Mouse (Mus musculus): ENCODE results near the gene Tmem229b. TPM values are rescaled to one million over a fixed set of nuclear protein-coding genes. Genes with fewer than 3 reads are reported as not detected.
"Not testable (repeated sequence)": the region's sequence is repeated elsewhere in the genome, so short reads cannot be mapped to it uniquely, and the experiment has no call there.

Gene Tmem229b
- polyA plus RNA-seq, 1 experiment from 2014 or later, result 3.8 TPM

DNA sequence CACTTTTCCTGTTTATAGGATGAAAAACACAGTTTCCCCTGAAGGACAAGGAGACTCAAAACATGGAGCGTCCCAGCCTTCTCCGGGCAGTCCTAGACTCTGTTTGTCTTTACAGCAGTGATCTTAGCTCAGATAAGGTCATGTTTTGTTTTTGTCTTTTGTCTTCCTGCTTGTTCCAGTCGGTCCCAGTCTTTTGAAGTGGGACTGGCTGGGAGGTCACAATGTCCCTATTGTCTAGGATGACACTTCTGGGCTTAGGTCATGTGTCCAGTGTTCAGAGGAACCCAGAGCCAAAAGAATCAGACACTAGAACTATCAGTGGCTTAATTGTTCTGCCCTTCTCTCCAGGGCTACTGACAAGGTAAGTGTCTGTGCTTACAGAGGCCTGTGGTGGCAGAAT lies 27.9 kb upstream of the Tmem229b start:
- Histone ChIP-seq H3K4me3 (no peak overlapping the region), H3K36me3 (replicated peaks) (no peaks in the 10 kb centered on the region), H3K9me3 (no peaks in the 10 kb centered on the region), H3K27ac (replicated peaks) (no peak overlapping the region), H3K4me1 (peaks cover 3% of the 10 kb centered on the region; the same call in 1 of the 2 replicates), H3K27me3 (replicated peaks; ENCODE audit: low read depth, poor library complexity, severe bottlenecking) (peaks cover 5% of the 10 kb centered on the region; the same call in 1 of the 2 replicates)
- no peak for DNase-seq (ENCODE audit: low spot score)
- 15% methylated on average over 3 of the region's 3 CpGs for WGBS

DNA sequence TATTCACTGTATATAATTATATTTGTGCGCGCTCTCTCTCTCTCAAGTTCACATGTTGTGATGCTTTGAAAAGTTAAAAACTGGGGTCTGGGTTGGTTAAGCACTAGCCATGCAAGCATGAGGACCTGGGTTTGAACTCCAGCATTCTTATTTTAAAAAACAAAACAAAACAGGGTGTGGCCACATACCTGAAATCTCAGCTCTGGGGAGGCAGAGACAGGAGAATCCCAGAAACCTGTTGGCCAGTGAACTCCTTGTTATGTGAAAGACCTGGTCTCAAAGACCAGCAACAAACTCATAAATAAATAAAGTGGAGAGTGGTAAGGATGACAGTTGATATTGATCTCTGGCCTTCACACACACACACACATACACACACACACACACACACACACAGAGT lies 26.9 kb upstream of the Tmem229b start:
- no peaks in the 10 kb centered on the region for H3K9me3 ChIP-seq

DNA sequence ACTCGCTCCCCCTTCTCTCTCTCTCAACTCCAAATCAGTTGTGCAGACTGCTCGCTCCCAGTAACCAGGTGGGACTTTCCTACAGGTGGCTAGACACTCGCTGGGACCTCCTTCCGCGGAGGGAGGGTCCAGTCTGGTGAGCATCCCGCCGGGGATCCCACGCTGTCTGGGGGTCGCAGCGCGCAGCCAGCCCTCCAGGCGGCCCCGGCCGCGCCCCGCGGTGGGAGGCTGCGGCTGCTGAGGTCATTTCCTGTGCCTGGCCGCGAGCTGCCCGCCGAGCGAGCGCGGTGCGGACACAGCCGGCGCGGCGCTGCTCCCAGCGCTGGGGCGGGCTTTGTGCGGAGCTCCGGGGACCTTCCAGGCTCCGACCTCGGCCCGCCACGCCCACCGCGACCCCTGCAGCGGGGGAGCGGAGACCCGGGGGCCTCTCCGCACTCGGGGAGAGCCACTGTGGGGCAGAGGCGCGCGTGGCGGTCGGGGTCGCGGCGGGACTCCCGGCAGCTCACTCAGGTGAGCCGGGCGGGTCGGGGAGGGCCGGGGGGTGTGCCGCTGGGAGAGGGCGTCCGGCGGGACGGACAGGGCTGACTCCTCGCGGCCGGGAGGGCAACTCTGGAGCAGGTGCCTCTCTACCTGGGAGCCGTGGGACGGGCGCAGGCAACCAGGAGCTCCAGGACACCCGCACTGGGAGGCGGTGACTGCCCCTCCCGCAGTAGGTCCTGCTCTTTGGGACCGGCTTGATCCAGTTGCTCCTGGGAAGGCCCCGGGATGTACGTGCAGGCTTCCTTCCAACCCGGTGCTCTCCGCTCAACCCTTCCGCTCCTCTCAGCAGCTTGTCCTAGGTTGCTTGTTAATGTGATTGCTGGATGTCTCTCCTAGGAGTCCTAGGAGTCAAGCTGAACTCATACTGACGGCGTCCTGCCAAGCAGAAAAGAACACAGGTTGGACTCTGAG lies 21.8 kb upstream of the Tmem229b start, which contains the start of gene Plekhh1:
Gene Plekhh1, plus strand, starts transcription at position 253 of the 951 bp plus-strand sequence.
- peak; percentile 87 for DNase-seq (ENCODE audit: low spot score)
- no peaks in the 10 kb centered on the region for H3K36me3 ChIP-seq (replicated peaks)
- peak within 1 kb of the TSS; percentile 95 for H3K27ac ChIP-seq (replicated peaks)
- peaks cover 15% of the 10 kb centered on the region; the same call in 1 of the 2 replicates for H3K27me3 ChIP-seq (replicated peaks; ENCODE audit: low read depth, poor library complexity, severe bottlenecking)
- peaks cover 29% of the 10 kb centered on the region for H3K4me1 ChIP-seq
- under 1% methylated on average over 80 of the region's 80 CpGs for WGBS
- H3K4me3 ChIP-seq, result peak within 1 kb of the TSS; percentile 93
- H3K9me3 ChIP-seq, result no peaks in the 10 kb centered on the region

More for the DNA sequence above, 26.9 kb upstream of the Tmem229b start:
- no peak for DNase-seq (ENCODE audit: low spot score)
- H3K36me3 ChIP-seq (replicated peaks), result no peaks in the 10 kb centered on the region
- H3K4me1 ChIP-seq, result peaks cover 9% of the 10 kb centered on the region
- WGBS, result 97% methylated on average over 2 of the region's 2 CpGs
- H3K27ac ChIP-seq (replicated peaks), result no peak overlapping the region
- peaks cover 15% of the 10 kb centered on the region; the same call in 1 of the 2 replicates for H3K27me3 ChIP-seq (replicated peaks; ENCODE audit: low read depth, poor library complexity, severe bottlenecking)
- H3K4me3 ChIP-seq, result no peak overlapping the region

DNA sequence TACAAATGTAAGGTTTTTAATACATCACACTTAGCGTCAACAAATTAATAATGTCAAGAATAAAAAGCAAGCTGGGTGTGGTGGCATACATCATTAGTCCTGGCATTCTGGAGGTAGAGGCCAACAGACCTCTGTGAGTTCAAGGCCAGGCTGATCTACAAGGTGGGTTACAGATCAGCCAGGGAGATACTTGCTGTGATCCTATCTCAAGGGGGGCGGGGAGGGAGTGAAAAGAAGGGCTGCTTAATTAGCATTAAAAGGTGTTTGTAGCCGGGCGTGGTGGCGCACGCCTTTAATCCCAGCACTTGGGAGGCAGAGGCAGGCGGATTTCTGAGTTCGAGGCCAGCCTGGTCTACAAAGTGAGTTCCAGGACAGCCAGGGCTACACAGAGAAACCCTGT lies 20.1 kb upstream of the Tmem229b start:
- H3K27me3 ChIP-seq (replicated peaks; ENCODE audit: low read depth, poor library complexity, severe bottlenecking), result peaks cover 15% of the 10 kb centered on the region; the same call in 1 of the 2 replicates
- not testable (repeated sequence) for H3K27ac ChIP-seq (replicated peaks); H3K36me3 ChIP-seq (replicated peaks); DNase-seq (ENCODE audit: low spot score); H3K4me3 ChIP-seq; H3K9me3 ChIP-seq
- WGBS, result 88% methylated on average over 8 of the region's 8 CpGs
- peaks cover 32% of the 10 kb centered on the region for H3K4me1 ChIP-seq

DNA sequence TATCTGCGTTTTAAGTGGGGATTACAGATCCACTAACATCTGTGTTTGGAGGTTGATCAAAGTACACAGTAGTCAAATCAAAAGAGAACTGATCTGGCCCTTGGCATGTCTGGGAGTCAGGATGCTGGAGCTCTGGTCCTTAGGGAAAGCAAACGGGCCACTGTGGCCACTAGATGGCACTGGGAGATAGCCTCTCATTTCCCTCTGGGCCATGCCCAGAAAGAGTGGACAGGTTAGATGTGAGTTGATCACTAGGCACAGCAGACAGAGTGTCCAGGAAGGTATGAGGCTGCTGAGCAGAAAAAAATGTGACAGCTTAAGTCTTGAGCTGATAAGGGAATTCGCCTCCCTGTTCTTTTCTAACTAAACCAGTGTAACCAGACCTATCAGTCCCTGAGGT lies 15.5 kb upstream of the Tmem229b start:
- Histone ChIP-seq H3K27ac (replicated peaks) (no peak overlapping the region), H3K4me1 (peaks cover 14% of the 10 kb centered on the region; the same call in 1 of the 2 replicates), H3K9me3 (no peaks in the 10 kb centered on the region), H3K4me3 (no peak overlapping the region), H3K36me3 (replicated peaks) (no peaks in the 10 kb centered on the region), H3K27me3 (replicated peaks; ENCODE audit: low read depth, poor library complexity, severe bottlenecking) (no peaks in the 10 kb centered on the region)
- peak; percentile 58 for DNase-seq (ENCODE audit: low spot score)
- 12% methylated on average over 3 of the region's 3 CpGs for WGBS

DNA sequence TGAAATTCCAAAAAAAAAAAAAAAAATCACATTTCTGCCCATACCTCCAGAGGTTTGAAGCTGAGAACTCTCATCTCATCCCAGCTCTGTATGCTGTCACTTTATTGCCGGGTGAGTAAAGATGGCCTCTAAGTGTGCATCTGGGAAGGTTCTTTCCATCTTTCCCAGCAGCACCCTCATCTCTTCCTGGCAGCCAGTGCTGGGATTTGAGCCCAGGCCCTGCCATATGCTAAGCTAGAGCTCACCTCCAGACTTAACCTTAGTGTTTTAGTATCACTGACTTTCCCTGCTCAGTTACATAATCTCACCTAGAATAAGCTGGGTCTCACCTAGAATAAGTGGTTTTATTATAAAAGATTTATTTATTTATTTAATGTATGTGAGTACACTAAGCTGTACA lies 14.5 kb upstream of the Tmem229b start:
- no peak for DNase-seq (ENCODE audit: low spot score)
- Histone ChIP-seq H3K27me3 (replicated peaks; ENCODE audit: low read depth, poor library complexity, severe bottlenecking) (no peaks in the 10 kb centered on the region), H3K4me1 (peaks cover 14% of the 10 kb centered on the region; the same call in 1 of the 2 replicates), H3K9me3 (no peaks in the 10 kb centered on the region), H3K36me3 (replicated peaks) (no peaks in the 10 kb centered on the region), H3K27ac (replicated peaks) (no peak overlapping the region), H3K4me3 (no peak overlapping the region)
- WGBS, result 88% methylated on average over 1 of the region's 1 CpGs

DNA sequence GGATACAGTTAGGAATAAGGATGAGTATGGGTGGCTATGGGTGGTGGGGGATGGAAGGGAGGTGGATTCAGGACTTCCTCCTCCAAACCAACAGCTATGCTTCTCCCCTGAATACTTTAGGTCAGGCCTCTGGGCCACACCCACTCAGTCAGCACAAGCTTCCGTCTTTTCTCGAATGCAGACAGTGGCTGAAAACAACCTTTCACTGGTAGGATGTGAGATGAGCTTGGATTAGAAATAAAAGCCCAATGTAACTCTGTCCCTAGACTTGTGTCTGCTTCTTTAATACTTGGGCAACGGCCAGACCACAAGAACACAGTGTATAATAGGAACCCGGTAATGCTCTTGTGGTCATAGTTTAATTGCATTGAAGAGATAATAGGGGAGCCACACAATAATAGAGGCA lies 10.6 kb upstream of the Tmem229b start:
- Histone ChIP-seq H3K36me3 (replicated peaks) (no peaks in the 10 kb centered on the region), H3K9me3 (no peaks in the 10 kb centered on the region), H3K27ac (replicated peaks) (no peak overlapping the region), H3K27me3 (replicated peaks; ENCODE audit: low read depth, poor library complexity, severe bottlenecking) (no peaks in the 10 kb centered on the region), H3K4me3 (no peak overlapping the region), H3K4me1 (peaks cover 5% of the 10 kb centered on the region)
- DNase-seq (ENCODE audit: low spot score), result no peak
- 66% methylated on average over 4 of the region's 4 CpGs for WGBS

DNA sequence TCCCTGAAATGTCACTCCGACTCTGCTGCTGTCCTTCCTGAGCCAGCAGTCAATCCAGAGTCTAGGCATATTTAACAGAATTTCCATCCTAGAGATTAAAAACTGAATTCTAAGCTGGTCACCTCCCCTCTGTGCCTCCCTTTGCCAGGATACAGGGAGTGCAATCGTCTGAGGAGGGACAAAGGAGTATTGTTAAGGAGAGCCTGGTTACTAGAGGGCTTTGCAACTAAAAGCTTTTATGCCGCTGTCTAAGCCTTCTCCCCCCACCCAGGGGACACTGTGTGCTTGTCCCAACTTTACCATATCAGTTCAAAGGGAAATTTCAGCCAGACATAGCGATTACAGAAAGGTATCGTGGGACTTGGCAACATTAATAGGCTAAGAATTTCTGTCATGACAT lies 8.7 kb upstream of the Tmem229b start:
- H3K4me3 ChIP-seq, result no peak overlapping the region
- no peaks in the 10 kb centered on the region for H3K9me3 ChIP-seq
- no peaks in the 10 kb centered on the region for H3K36me3 ChIP-seq (replicated peaks)
- H3K27me3 ChIP-seq (replicated peaks; ENCODE audit: low read depth, poor library complexity, severe bottlenecking), result no peaks in the 10 kb centered on the region
- H3K4me1 ChIP-seq, result peaks cover 8% of the 10 kb centered on the region
- 0 out of 2 replicates have a peak overlapping the region, but pooled peaks have one; percentile 10 for H3K27ac ChIP-seq (replicated peaks)
- 28% methylated on average over 5 of the region's 5 CpGs for WGBS
- DNase-seq (ENCODE audit: low spot score), result no peak

DNA sequence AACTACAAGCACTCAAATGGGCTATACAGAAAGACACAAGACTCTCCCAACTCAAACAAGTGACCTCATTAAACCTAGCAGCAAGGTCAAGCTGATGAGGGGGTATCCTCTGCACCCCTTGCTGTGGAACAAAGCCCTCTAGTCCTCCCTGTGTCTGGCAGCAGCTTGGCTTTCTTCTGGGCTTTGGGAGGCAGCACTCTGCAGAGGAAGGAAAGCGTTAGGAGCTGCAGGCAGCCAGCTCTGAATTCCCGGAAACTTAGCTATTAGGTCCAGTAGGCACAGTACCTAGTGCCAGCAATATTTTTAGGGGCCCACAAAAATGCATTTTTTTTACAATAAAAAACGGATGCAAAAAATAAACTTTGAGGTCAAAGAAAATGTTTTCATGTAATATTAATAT lies 3.1 kb upstream of the Tmem229b start:
- Histone ChIP-seq H3K27me3 (replicated peaks; ENCODE audit: low read depth, poor library complexity, severe bottlenecking) (peaks cover 28% of the 10 kb centered on the region), H3K27ac (replicated peaks) (no peak overlapping the region), H3K36me3 (replicated peaks) (no peaks in the 10 kb centered on the region), H3K4me1 (peaks cover 21% of the 10 kb centered on the region), H3K4me3 (no peak overlapping the region), H3K9me3 (no peaks in the 10 kb centered on the region)
- DNase-seq (ENCODE audit: low spot score), result no peak
- WGBS, result 39% methylated on average over 3 of the region's 3 CpGs

DNA sequence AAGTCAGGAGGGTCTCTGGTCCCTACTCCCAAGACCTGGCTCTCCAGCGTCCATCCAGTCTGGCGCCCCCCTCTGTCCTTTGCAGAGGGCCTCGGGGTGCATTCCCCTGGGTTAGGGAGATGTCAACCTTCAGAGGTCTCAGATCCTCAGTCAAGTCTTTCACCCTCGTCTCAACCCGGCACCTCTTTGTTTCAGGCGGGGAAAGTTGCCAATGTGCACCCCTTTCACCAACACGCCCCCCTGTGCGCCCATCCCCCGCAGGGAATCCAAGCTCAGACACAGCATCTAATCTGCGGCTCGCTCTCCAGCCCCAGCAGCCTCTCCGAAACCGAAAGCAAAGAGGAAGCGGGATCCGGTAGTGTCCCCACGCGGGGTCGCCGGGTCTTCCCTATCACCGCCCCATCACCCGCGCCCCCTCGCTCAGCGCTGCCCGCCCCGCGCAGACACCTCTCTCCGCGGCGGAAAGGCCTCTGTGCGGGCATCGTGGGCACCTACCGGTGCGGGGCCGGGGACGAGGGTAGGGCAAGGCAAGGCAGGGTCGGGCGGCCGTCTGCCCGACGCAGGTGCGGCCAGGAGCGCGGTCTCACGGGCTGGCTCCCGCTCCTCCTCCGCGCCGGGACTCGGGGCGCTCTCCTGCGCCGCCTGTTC lies 825 bp downstream of the Tmem229b start:
- DNase-seq (ENCODE audit: low spot score), result peak; percentile 56
- under 1% methylated on average over 52 of the region's 53 CpGs for WGBS
- Histone ChIP-seq H3K4me1 (peaks cover 24% of the 10 kb centered on the region), H3K9me3 (no peaks in the 10 kb centered on the region), H3K4me3 (peak overlapping the region; percentile 95), H3K27ac (replicated peaks) (peak overlapping the region; percentile 82), H3K27me3 (replicated peaks; ENCODE audit: low read depth, poor library complexity, severe bottlenecking) (peaks cover 40% of the 10 kb centered on the region), H3K36me3 (replicated peaks) (no peaks in the 10 kb centered on the region)

DNA sequence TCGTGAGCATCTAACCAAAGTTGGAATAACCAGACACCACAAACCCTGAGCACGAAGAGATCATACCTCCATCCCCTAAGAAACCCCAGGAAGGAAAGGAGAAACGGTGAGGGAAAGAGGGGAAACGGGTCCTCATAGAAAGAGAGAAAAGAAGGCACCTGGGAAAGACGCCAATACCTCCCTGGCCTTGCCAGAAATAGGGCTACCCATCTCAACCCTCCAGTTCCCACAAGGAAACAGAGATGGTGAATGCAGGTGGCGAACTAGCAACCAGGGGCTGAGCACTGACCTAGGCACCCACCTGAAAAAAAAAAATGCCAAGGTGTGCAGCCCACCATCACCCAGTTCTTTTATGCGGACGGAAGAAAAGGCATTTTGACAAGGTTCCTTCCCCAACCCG lies 1.4 kb downstream of the Tmem229b start:
- Histone ChIP-seq H3K36me3 (replicated peaks) (no peaks in the 10 kb centered on the region), H3K4me1 (peaks cover 21% of the 10 kb centered on the region), H3K27me3 (replicated peaks; ENCODE audit: low read depth, poor library complexity, severe bottlenecking) (peaks cover 40% of the 10 kb centered on the region), H3K4me3 (peak overlapping the region; percentile 95), H3K9me3 (no peaks in the 10 kb centered on the region), H3K27ac (replicated peaks) (no peak overlapping the region)
- no peak for DNase-seq (ENCODE audit: low spot score)
- WGBS, result 36% methylated on average over 9 of the region's 9 CpGs

DNA sequence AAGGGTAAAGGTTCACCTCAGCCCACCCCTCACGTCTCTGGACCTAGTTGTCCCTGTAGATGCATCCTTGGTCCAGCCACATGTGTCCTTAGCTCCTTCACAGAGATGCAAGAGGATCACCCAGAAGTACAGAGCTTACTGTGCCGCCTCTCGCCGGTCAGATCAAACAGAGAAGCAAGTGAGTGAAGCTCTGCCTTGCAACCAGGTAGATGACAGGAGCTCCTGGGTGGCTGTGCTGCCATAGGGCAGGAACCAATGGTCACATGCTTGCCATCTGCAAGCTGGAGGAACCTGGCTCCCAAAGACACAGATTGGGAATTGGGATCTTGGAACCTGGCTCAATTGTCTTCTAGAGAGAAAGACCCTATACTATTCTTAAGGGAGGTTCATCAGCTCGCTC lies 2.0 kb downstream of the Tmem229b start:
- Histone ChIP-seq H3K27ac (replicated peaks) (no peak overlapping the region), H3K27me3 (replicated peaks; ENCODE audit: low read depth, poor library complexity, severe bottlenecking) (peaks cover 40% of the 10 kb centered on the region), H3K9me3 (no peaks in the 10 kb centered on the region), H3K4me1 (peaks cover 16% of the 10 kb centered on the region), H3K4me3 (no peak overlapping the region), H3K36me3 (replicated peaks) (no peaks in the 10 kb centered on the region)
- WGBS, result 82% methylated on average over 5 of the region's 5 CpGs
- no peak for DNase-seq (ENCODE audit: low spot score)

All from embryonic facial prominence, embryonic 10.5 days (tissue).